Mouse (Mus musculus): Measurements from ENCODE around the gene Gm45837.

DNA sequence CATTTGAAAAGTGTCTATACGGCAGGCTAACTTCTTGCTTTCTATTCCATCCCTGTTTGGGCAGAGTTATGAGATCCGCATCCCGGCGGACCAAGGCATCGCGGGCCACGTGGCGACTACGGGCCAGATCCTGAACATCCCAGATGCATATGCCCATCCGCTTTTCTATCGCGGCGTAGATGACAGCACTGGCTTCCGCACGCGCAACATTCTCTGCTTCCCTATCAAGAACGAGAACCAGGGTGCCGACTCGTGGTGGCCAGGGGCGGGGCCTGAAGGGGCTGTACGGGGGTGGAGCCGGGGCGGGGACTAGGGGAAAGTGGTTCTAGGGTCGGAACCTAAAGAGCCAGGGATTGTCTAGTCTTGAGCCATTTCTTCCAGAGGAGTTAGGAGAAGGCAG, 93.8 kb downstream of the Gm45837 start:
- TF ChIP-seq REST (IDR thresholded peaks at IDR 0.05; ENCODE audit: insufficient read depth, insufficient read length) (no peak), POLR2A (IDR thresholded peaks at IDR 0.05; ENCODE audit: insufficient read length, low read depth) (no peak), MAX (IDR thresholded peaks at IDR 0.05; ENCODE audit: low read depth) (no peak)
